Mouse (Mus musculus): ENCODE results near the gene Oser1. TPM values are rescaled to one million over a fixed set of nuclear protein-coding genes. Genes with fewer than 3 reads are reported as not detected.

Gene Oser1
- polyA plus RNA-seq, 1 experiment from 2014 or later = 89.2 TPM

DNA sequence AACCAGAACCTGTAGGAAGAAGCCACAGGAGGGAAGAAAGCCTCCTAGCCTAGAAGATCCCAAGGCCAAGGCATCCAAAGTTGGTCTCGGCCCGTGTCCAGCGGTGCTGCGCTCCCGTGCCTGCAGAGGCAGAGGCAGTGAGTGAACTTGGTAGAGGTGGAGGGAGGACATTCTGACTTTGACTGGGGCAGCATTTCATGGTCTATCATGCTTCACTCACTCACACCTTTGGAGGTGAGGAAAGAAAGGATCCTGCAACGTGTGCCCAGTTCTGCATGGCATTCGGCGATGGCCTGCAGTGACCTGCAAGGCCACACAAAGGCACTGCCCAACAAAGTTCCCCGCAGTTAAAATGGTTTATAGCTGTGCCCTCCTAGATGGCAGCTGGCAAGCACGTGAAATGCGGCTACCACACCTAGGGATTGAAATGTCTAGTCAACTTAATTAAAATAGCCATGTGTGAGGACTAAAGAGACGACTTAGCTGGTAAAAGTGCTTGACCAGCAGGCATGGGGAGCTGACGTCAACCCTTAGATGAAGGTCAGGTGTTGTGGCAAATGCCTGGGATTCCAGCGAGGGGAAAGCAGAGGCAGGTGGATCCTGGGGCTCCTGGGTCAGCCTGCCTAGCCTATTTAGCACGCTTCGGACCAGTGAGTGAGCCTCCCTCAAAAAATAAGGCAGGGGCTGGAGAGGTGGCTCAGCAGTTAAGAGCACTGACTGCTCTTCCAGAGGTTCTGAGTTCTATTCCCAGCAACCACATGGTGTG, 63.5 kb downstream of the Oser1 start:
- Histone ChIP-seq H3K36me3 (ENCODE audit: control insufficient read depth, insufficient read depth, low read length) (no peaks in the 10 kb centered on the region), H3K4me3 (ENCODE audit: low read depth, low read length) (no peak overlapping the region), H3K9me3 (ENCODE audit: control insufficient read depth, low read length) (no peaks in the 10 kb centered on the region), H3K27ac (ENCODE audit: low read depth, low read length) (no peak overlapping the region), H3K4me2 (no peak overlapping the region), H3K9ac (ENCODE audit: low read length) (no peak overlapping the region), H3K4me1 (ENCODE audit: control insufficient read depth, insufficient read depth, low read length) (no peaks in the 10 kb centered on the region), H3K27me3 (ENCODE audit: control insufficient read depth, insufficient read depth, low read length) (no peaks in the 10 kb centered on the region)
- DNase-seq (ENCODE audit: low spot score, missing footprints) (no peak), ATAC-seq (ENCODE audit: low FRiP score) (no peak)
- 87% methylated on average over 16 of the region's 16 CpGs for WGBS

- WGBS = 76% methylated on average over 2 of the region's 2 CpGs
- Histone ChIP-seq H3K4me2 (no peak overlapping the region), H3K9me3 (ENCODE audit: control insufficient read depth, low read length) (no peaks in the 10 kb centered on the region), H3K9ac (ENCODE audit: low read length) (no peak overlapping the region), H3K27me3 (ENCODE audit: control insufficient read depth, insufficient read depth, low read length) (no peaks in the 10 kb centered on the region), H3K4me1 (ENCODE audit: control insufficient read depth, insufficient read depth, low read length) (no peaks in the 10 kb centered on the region), H3K36me3 (ENCODE audit: control insufficient read depth, insufficient read depth, low read length) (no peaks in the 10 kb centered on the region), H3K27ac (ENCODE audit: low read depth, low read length) (no peak overlapping the region), H3K4me3 (ENCODE audit: low read depth, low read length) (no peak overlapping the region)
- no peak for DNase-seq (ENCODE audit: low spot score, missing footprints)
- no peak for ATAC-seq (ENCODE audit: low FRiP score)
Observed at GRCm38 (mm10) chr2:163359253-163359652, 65.2 kb downstream of the Oser1 start.

DNA sequence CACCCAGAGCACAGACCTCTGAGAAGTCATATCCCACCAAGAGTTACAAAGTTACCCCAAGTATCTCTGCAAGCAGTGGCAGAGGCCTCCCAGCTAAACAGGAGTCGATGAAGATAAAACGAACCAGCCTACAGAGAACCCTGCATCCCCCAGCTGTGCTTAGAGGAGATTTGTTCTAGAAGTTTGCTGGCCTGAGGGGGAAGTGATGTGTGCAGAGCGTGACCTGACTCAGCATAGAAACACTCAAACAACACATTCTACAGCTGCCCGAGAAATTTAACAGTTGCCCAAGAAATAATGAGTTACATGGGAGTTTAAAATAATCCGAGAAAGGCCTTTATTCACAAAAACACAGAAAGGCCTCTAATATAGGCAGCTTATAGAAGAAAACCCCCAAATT, 65.8 kb downstream of the Oser1 start:
- H3K36me3 ChIP-seq (ENCODE audit: control insufficient read depth, insufficient read depth, low read length) = no peaks in the 10 kb centered on the region
- H3K9ac ChIP-seq (ENCODE audit: low read length) = no peak overlapping the region
- H3K27ac ChIP-seq (ENCODE audit: low read depth, low read length) = no peak overlapping the region
- no peaks in the 10 kb centered on the region for H3K27me3 ChIP-seq (ENCODE audit: control insufficient read depth, insufficient read depth, low read length)
- ATAC-seq (ENCODE audit: low FRiP score) (no peak), DNase-seq (ENCODE audit: low spot score, missing footprints) (no peak)
- no peak overlapping the region for H3K4me2 ChIP-seq
- H3K4me1 ChIP-seq (ENCODE audit: control insufficient read depth, insufficient read depth, low read length) = no peaks in the 10 kb centered on the region
- 87% methylated on average over 5 of the region's 5 CpGs for whole genome bisulfite sequencing
- H3K4me3 ChIP-seq (ENCODE audit: low read depth, low read length) = no peak overlapping the region
- no peaks in the 10 kb centered on the region for H3K9me3 ChIP-seq (ENCODE audit: control insufficient read depth, low read length)

- H3K4me3 ChIP-seq (ENCODE audit: low read depth, low read length) = no peak overlapping the region
- no peak overlapping the region for H3K9ac ChIP-seq (ENCODE audit: low read length)
- H3K4me2 ChIP-seq = no peak overlapping the region
- H3K9me3 ChIP-seq (ENCODE audit: control insufficient read depth, low read length) = no peaks in the 10 kb centered on the region
- no peaks in the 10 kb centered on the region for H3K27me3 ChIP-seq (ENCODE audit: control insufficient read depth, insufficient read depth, low read length)
- no peak overlapping the region for H3K27ac ChIP-seq (ENCODE audit: low read depth, low read length)
- WGBS = 83% methylated on average over 12 of the region's 12 CpGs
- H3K4me1 ChIP-seq (ENCODE audit: control insufficient read depth, insufficient read depth, low read length) = no peaks in the 10 kb centered on the region
- DNase-seq (ENCODE audit: low spot score, missing footprints) (no peak), ATAC-seq (ENCODE audit: low FRiP score) (no peak)
- H3K36me3 ChIP-seq (ENCODE audit: control insufficient read depth, insufficient read depth, low read length) = no peaks in the 10 kb centered on the region
Observed at GRCm38 (mm10) chr2:163356113-163356840, 68.2 kb downstream of the Oser1 start.

Other genes with a start within 250 kb of the Oser1 start
- 37.3 and 38.2 TPM in 2 replicates for gene Tox2, start 221.6 kb downstream of the Oser1 start, polyA plus RNA-seq (2014; fragmentation: Nextera tagmentation; extraction: Ambion mirVana)
- gene Jph2, start 26.7 kb downstream of the Oser1 start, polyA plus RNA-seq (2014; fragmentation: Nextera tagmentation; extraction: Ambion mirVana) = 0.19 TPM in 2 replicates
- gene Gdap1l1, start 13.8 kb upstream of the Oser1 start, polyA plus RNA-seq (2014; fragmentation: Nextera tagmentation; extraction: Ambion mirVana) = 42.8 and 42.9 TPM in 2 replicates
- 9.3 and 9.6 TPM in 2 replicates for gene Fitm2, start 47.9 kb upstream of the Oser1 start, polyA plus RNA-seq (2014; fragmentation: Nextera tagmentation; extraction: Ambion mirVana)
- gene R3hdml, start 67.6 kb upstream of the Oser1 start, polyA plus RNA-seq (2014; fragmentation: Nextera tagmentation; extraction: Ambion mirVana) = not detected in 2 replicates
- gene Hnf4a, start 82.1 kb upstream of the Oser1 start, polyA plus RNA-seq (2014; fragmentation: Nextera tagmentation; extraction: Ambion mirVana) = not detected in 2 replicates
- 39.9 and 44.5 TPM in 2 replicates for gene Ttpal, start 177.6 kb upstream of the Oser1 start, polyA plus RNA-seq (2014; fragmentation: Nextera tagmentation; extraction: Ambion mirVana)
- gene Serinc3, start 220.4 kb upstream of the Oser1 start, polyA plus RNA-seq (2014; fragmentation: Nextera tagmentation; extraction: Ambion mirVana) = 35.0 and 38.8 TPM in 2 replicates
- gene Pkig, start 233.7 kb upstream of the Oser1 start, polyA plus RNA-seq (2014; fragmentation: Nextera tagmentation; extraction: Ambion mirVana) = 153 and 162 TPM in 2 replicates